Mouse (Mus musculus) right cerebral cortex, postnatal 25 days (tissue): Measurements from ENCODE around the gene Ubac2.
"Not testable (repeated sequence)": the region's sequence is repeated elsewhere in the genome, so short reads cannot be mapped to it uniquely, and the experiment has no call there.

Experiments used
- DNase-seq: peaks from one replicate; pipeline ENCODE4 v3.0.0; 2022

Ubac2 gene

DNA sequence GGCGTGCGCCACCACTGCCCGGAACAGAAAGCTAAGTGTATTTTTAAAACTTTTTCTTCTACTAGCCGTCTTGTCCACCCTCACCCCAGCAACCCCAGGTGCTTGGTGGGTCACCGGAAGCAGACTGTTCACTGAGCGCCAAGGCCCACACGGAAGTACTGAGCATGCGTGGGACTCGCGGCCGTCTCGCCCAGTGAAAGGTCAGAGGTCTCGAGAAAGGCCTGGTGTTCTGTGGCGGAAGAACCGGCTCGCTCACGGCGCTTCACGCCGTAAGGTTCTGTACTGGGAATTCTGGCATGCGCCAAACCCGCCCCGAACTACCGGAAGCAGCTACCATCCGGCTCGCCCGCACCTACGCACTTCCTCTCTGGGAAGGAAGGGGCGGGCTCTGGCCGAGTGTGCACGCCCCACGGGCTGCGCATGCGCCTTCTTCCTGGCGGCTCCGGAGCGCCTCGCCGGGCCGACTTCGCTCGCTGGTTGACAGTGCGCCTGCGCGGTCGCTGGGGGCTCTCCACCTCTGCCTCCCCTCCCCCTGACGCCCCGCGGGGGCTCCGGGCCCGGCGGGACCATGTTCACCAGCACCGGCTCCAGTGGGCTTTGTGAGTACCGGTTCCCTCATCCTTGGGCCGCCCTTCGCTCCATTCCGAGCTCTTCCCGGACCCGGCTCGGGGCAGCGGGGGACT lies at the start of gene Ubac2:
Gene Ubac2, plus strand, starts transcription at position 445 of the 683 bp plus-strand sequence.
- DNase-seq: peak; percentile 99

- no peak for DNase-seq
These were observed 48.5 kb upstream of the Ubac2 start for GRCm38 (mm10) chr14:121829816-121830442.

GRCm38 (mm10) chr14:121833001-121833520 lies 45.4 kb upstream of the Ubac2 start:
- no peak for DNase-seq

DNA sequence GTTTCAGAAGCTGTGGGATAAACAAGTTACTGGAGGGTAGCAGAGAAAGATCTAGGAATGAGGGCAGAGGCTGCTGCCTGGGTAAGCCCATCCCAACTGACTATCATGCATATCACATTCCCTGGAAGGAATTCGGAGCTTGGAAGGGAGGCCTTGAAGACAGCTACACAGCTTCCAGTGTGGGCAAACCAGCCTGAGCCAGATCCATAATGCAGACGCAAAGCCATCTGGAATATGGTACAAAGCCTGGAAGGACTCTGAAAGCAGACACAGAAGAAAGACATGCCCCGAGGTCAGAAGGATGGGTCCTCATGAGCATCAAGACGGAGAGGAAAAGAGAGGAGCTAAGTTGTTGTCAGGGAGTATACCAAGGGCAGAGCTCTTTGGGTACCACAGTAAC lies 40.3 kb upstream of the Ubac2 start:
- DNase-seq: no peak

DNA sequence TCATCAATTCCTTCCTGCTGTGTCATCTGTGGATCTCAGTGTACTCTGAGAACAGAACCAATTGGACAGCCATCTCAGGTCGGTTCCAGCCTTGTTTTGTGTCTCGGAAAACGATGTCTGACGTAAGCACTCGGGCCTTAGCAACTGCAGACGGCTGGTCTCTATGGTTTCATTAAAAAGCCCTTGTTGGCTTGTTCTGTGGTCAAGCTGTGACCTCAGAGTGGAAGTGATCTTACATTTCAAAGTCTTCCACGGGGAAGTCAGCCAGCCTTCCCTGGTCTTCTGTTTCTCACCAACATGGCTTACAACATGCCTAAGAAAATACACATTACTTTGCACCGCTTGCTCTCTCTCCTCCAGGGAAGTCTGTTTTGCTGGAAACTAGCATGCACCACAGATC lies 38.2 kb upstream of the Ubac2 start:
- DNase-seq: no peak

DNA sequence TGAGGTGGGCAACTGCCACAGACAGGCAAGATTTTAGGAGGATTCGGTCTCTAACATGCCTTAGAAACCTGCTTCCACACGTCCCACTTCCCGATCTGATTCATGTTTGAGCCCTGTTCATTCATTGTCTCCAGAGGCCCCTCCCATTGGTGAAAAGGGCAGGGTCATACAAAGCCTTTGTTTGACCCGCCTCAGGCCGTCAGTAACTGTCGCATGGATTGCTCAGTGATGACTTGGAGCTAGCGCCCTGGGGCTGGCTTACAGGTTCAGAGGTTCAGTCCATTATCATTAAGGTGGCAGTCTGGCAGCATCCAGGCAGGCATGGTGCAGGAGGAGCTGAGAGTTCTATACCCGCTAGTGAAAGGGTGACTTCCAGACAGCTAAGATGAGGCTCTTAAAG lies 33.9 kb upstream of the Ubac2 start:
- DNase-seq: no peak

- no peak for DNase-seq
These were observed 27.2 kb upstream of the Ubac2 start for GRCm38 (mm10) chr14:121851231-121851630.

DNA sequence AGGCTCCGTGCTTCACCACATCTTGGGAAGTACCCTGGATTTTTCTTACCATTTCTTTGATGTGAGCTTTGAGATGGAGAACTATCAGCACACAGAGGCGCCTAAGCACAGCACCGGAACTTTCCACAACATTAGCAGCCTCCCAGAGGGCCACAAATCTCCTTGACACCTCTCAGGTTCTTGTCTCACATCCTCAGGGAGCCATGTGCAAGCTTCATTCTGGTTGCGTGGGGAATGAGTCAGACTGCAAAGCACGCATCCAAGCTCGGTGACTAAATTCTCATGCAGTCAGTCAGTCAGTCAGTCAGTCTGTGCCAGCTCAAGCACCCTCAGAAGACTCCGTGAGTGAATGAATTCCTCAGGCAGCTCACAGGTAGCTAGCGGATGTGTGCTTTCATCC lies 25.9 kb upstream of the Ubac2 start:
- DNase-seq: peak; percentile 6

GRCm38 (mm10) chr14:121865162-121865561 lies 13.3 kb upstream of the Ubac2 start:
- peak; percentile 40 for DNase-seq

DNA sequence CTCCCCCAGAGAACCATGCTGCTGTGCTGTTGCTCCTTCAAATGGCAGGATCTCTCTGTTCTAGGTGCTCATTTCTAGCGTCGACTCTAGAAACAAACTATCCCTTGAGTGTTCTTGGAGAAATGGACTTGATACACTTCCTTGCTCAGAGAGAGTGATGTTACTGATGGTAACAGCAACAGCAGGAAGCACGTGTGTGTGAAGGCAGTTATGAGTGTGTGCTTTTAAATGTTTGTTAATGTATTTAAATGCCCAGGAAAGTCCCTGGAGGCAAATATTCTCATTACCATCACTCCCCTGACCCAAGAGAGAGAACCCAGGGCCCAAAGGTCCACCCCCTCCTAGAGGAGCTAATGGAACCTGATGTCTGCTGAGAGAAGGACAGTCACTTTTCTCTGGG lies 11.8 kb upstream of the Ubac2 start:
- no peak for DNase-seq

DNA sequence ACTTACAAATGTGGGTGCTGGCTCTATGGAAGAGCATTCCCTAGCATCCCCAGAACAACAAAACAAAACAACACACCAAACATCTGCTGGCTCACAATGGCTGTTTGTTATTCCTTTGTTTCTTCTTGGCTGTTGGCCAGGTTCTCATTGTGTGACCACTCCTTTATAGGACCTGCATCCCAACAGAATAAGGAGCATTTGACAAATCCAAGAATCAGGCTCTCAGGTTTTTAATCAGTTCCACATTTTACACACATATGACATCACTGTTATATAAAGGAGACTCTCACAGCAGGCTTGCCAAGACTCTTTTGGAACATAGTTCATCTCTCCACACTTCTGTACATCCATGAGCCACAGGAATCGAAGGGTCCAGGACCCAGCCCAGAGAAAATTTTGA lies 9.3 kb upstream of the Ubac2 start:
- no peak for DNase-seq

GRCm38 (mm10) chr14:121872760-121873159 lies 5.7 kb upstream of the Ubac2 start:
- DNase-seq: no peak

DNA sequence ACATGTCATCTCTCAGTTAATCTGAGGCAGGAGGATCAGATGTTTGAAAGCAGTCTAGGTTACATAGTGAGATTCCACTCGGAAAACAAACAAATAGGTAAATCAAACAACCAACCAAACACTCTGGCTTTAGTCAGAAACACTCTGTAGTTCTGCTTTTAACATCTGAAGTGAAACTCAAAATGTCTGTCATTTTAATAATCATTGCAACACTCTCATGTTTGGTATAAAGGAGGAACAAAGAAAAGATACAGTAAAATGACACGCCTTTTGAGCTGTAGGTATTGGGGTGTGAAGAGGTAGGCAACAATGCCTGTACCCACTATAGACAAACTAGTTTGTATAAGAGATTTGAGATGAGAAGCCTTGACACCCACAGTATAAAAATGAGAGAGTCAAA lies 5.2 kb upstream of the Ubac2 start:
- DNase-seq: no peak

DNA sequence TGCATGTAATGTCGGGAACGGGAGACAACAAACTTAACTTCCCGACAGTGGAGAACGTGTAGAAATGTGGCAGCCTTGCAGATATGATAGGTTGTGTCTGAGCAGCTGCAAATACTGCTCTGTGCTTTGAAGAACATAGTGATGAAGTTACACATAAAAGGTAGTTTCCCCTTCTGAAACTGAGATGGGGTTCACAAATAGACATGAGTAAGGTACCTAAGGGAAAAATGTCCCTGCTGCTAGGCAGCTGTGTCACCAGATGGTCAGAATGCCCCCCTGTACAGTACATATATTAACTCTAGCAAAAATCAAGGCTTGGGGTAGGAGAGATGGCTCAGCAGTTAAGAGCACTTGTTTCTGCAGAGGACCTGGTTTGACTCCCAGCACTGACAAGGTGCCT lies 4.8 kb upstream of the Ubac2 start:
- DNase-seq: no peak

- DNase-seq: not testable (repeated sequence)
These were observed 2.2 kb upstream of the Ubac2 start for GRCm38 (mm10) chr14:121876190-121876589.

DNA sequence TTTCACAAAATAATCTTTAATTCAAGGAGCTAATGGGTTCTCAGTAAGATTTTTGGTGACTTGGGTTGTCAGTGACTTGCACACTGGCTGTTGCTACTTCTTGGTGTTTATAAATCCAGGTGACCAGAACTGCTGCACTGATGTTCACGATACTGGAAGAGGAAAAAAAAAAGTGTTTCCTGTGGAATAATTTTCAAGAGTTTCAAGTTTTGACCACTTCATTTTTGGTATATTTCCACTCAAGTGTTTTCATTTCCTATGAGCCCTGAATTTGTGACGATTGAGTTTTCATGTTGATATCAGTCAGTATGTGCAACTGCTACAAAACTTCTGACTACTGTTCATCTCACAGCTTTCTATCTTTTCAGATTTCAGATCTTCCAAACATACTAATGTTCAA lies 1.6 kb upstream of the Ubac2 start:
- no peak for DNase-seq

GRCm38 (mm10) chr14:121877640-121878039 lies 780 bp upstream of the Ubac2 start:
- DNase-seq: no peak

- no peak for DNase-seq
These were observed 413 bp downstream of the Ubac2 start for GRCm38 (mm10) chr14:121878859-121879206.

GRCm38 (mm10) chr14:121879266-121879840 lies 933 bp downstream of the Ubac2 start:
- no peak for DNase-seq

DNA sequence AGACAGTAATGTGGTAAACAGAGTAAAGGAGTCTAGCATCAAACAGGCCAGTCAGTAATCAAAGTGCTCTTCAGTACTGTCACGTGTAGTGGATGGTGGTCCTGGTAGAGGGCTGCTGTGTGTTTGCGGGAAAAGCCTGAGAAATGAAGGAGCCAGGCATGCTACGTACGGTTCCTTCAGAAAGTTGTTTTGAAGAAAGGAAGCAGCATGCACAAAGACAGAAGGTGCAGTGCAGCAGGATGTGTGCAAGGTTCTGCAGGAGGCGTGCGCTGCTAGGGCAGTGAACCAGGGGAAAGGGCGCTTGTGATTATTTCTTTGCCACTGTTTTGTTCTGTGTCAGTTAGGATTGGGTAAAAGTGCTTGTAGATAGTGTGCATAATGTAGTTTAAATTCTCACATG lies 2.8 kb downstream of the Ubac2 start:
- DNase-seq: no peak

GRCm38 (mm10) chr14:121884150-121884797 lies 5.9 kb downstream of the Ubac2 start:
- DNase-seq: no peak

- DNase-seq: no peak
These were observed 15.3 kb downstream of the Ubac2 start for GRCm38 (mm10) chr14:121893747-121894146.

DNA sequence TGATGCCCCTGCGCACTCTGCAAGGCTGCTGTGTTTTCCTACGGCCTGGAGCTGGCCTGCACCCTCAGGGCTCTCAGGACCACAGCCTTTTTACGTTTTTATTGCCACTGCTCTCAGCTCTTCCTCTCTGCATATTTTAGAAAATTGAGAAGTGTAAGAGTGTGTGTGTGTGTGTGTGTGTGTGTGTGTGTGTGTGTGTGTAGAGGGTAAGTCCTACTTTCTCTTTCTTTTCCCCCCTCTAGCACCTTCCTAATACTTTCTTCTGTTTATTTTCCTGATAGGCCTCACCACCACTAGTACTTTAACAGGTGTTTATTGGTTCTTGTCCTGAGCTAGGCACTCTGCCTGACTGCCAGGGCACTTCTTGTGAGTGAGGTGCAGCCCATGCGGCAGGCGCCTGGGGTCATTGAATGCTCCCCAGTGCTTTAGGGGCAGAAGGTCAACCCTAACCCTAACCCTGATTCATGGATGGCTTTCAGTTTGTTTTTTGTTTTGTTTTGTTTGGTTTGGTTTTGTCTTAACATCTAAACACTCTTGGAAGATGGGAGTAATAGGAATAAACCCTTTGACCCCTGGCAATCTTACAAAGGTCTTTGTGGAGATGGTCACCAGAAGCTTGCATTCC lies 16.2 kb downstream of the Ubac2 start:
- DNase-seq: no peak
